Mouse (Mus musculus) lung, adult 2 months (tissue): Measurements from ENCODE around the gene Drg1. TPM values are rescaled to one million over a fixed set of nuclear protein-coding genes. Genes with fewer than 3 reads are reported as not detected.
A peak's percentile ranks its signal among the peaks of the same experiment; 100 is the strongest.

Source experiments
- DNase-seq: peaks from one replicate; pipeline ENCODE4 v3.0.0; 2022
- H3K4me1 ChIP-seq: fragments of 200-500 bp; 2 replicates; pipeline ENCODE4 v1.6.1; 2011; ENCODE audit warnings: low read length; ENCODE audit not compliant: control insufficient read depth, insufficient read depth
- H3K4me3 ChIP-seq: fragments of 200-500 bp; replicated peaks from 2 replicates; pipeline ENCODE3; 2011; ENCODE audit warnings: low read depth, mild to moderate bottlenecking, control low read depth, low read length; ENCODE audit errors: extremely low read depth
- CTCF ChIP-seq: fragments of 200-500 bp; IDR thresholded peaks from 2 replicates; pipeline ENCODE4 v1.5.1; 2011; ENCODE audit warnings: mild to moderate bottlenecking, low read length, control low read depth; ENCODE audit not compliant: insufficient read depth
- POLR2A ChIP-seq: fragments of 200-500 bp; IDR thresholded peaks from 2 replicates; pipeline ENCODE4 v1.6.1; 2011; ENCODE audit warnings: low read depth, mild to moderate bottlenecking, control low read depth, low read length, borderline replicate concordance; ENCODE audit errors: extremely low read depth
- WGBS: fragments of 180-500 bp; shearing (Covaris S2); methylation state at CpG from one replicate; pipeline ENCODE4 v1.1.7; 2018; 5-methylcytosine and 5-hydroxymethylcytosine counted together
- polyA plus RNA-seq: library from polyadenylated mRNA; depleted of rRNA; stranded (reverse); fragments of >200 nt; gene quantifications from 2 replicates; pipeline ENCODE4 v1.2.3, GENCODE M21; 2012

The Drg1 gene
- polyA plus RNA-seq, 1 experiment, result 21.5 TPM

DNA sequence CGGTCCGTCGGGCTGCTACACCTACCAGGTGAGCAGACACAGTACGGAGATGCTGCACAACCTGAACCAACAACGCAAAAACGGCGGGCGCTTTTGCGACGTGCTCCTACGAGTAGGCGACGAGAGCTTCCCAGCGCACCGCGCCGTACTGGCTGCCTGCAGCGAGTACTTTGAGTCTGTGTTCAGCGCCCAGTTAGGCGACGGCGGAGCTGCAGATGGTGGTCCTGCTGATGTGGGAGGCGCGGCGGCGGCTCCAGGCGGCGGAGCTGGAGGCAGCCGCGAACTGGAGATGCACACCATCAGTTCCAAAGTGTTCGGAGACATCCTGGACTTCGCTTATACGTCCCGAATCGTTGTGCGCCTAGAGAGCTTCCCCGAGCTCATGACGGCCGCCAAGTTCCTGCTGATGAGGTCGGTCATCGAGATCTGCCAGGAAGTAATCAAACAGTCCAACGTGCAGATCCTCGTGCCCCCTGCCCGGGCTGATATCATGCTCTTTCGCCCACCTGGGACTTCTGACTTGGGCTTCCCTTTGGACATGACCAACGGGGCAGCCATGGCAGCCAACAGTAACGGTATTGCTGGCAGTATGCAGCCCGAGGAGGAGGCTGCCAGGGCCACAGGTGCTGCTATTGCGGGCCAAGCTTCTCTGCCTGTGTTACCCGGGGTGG is 24.6 kb upstream of the Drg1 start:
- DNase-seq, result peak; percentile 58
- peak overlapping the region; percentile 83 for H3K4me3 ChIP-seq
- under 1% methylated on average over 50 of the region's 50 CpGs for WGBS
- TF ChIP-seq CTCF (no peak), POLR2A (no peak)
- H3K4me1 ChIP-seq, result peaks cover 17% of the 10 kb centered on the region

DNA sequence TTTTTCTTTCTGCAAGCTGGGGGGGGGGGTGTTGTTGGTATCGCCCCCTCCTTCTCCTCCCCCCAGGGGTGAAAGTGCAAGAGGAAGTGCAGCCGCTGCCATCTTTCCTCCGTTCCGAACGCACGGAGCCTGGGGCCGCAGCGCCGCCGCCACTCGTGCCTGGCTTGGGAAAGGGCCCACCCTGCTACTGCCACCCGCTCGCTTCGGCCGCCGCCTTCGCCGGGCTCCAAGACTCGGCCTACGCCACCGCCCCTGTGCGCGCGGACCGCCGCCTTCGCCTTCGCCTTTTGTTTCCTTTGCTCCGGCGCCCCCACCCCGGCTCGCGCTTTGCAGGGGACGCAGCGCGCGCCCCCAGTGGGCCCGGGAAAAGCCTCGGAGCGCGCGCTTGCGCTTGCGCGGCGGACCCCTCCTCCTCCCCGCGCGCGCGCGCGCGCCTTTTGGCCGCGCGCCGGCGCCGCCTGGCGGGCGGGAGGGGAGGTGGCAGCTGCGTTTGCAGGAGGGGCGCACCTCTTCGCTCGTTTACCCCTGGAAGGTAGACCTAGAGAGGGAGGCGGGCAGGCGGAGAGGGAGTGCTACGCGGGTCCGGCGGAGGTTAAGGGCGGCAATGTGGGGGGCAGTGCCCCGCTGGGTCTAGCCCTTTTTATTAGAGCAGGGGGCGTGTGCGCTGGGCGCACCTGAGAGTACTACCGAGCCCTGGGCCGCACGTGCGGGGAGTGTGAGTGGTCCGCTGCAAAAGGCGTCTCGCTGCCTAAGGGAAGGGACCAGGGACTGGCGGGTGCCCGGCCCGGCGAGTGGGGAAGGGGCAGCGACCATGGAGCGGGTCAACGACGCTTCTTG is 23.8 kb upstream of the Drg1 start:
- DNase-seq, result peak; percentile 83
- WGBS, result under 1% methylated on average over 87 of the region's 92 CpGs
- Histone ChIP-seq H3K4me3 (peak overlapping the region; percentile 83), H3K4me1 (peaks cover 19% of the 10 kb centered on the region)
- peak; percentile 63; the same call in 1 of the 2 replicates for TF ChIP-seq POLR2A
- peak; percentile 46; the same call in 1 of the 2 replicates for TF ChIP-seq CTCF

DNA sequence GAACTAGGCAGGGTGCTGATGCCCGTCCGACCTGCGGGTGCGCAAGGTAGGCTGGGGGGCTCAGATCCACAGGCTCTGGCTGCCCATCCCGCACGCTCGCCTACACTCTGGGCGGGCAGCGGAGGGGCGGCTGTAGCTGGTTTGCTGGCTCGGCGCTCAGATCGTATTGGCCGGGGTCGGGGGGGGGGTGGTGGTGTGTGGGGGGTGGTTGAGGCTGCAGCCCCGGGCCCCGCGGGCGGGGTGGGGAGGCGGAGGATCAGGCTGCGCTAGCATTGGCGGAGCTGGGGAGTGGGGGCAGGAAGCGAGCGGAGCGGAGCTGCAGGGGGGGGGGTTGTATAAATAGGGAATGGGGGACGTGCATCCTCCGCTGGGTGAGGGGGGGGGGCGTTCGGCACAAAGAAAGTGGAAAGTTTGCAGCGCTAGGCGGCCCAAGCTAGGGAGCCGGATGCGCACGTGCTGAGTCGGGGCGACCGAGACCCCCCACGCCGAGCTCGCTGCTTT is 23.1 kb upstream of the Drg1 start:
- DNase-seq, result no peak

DNA sequence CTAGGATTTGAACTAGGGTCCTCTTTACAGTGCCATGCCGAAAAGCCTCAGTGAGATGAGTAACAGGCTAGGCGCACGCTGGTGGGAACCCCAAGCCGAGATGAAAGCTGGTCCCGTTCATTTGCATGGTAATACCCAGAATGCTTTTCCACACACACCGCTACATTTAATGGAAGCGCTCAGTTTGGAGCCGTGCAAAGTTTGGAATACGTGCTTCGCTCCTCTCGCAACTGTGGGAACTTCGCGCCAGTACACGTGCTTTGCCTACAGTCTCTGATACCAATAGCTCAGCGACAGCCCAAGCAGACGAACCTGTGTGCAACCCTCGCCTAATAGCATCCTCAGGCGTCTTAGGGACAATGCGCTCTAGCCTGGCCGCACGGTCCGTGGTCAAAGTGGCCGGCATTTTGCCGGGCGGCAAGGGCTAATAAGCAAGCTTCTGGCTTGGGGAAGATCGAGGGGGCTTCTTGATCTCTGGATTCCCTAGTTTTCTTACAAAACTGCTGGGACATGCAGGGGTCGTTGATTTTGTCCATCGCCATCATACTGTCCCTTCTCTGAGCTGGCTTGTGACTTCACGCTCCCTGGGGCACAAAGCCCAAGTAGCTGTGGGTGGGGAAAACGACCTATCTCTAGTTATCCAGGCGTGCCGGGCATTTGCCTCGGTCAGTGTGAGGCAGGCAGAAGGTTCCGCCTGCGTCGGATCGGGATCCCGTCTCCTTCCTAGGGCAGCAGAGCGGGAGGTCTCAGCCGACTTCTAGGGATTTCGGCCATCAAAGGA is 22.5 kb upstream of the Drg1 start, which contains the start of gene Patz1:
Gene Patz1 (plus strand): TSS at position 354 of the 781 bp plus-strand sequence.
- WGBS, result under 1% methylated on average over 41 of the region's 41 CpGs
- peak; percentile 67 for DNase-seq
- TF ChIP-seq POLR2A, result peak; percentile 77; the same call in 1 of the 2 replicates
- no peak for TF ChIP-seq CTCF

More for the DNA sequence above, 23.1 kb upstream of the Drg1 start:
- peak overlapping the region; percentile 83 for H3K4me3 ChIP-seq
- peaks cover 23% of the 10 kb centered on the region for H3K4me1 ChIP-seq
- TF ChIP-seq POLR2A (no peak), CTCF (no peak)
- under 1% methylated on average over 35 of the region's 40 CpGs for WGBS

DNA sequence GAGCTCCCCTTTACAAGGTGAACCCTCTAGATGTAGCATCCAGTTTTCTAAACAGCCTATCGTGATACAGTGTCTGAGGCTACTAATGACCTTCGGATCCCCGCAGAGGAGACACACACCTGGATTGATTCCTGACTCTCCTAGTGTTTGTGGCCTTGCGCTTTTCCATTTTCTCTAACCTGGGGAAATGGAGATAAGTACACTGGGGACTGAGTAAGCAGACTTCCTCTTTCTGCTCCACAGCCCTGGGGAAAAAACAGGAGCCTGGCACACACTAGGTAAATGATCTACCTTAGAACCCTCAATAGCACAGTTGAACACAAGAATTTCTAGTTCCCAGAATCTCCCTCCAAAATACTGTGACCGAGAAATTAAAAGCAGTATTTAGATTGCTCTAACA is 21.7 kb upstream of the Drg1 start:
- DNase-seq, result no peak
- peaks cover 19% of the 10 kb centered on the region for H3K4me1 ChIP-seq
- WGBS, result 78% methylated on average over 5 of the region's 5 CpGs
- no peak for TF ChIP-seq POLR2A
- TF ChIP-seq CTCF, result no peak
- no peak overlapping the region for H3K4me3 ChIP-seq

More for the DNA sequence above, 22.5 kb upstream of the Drg1 start, which contains the start of gene Patz1:
- H3K4me1 ChIP-seq, result peaks cover 24% of the 10 kb centered on the region
- H3K4me3 ChIP-seq, result peak within 1 kb of the TSS; percentile 83

DNA sequence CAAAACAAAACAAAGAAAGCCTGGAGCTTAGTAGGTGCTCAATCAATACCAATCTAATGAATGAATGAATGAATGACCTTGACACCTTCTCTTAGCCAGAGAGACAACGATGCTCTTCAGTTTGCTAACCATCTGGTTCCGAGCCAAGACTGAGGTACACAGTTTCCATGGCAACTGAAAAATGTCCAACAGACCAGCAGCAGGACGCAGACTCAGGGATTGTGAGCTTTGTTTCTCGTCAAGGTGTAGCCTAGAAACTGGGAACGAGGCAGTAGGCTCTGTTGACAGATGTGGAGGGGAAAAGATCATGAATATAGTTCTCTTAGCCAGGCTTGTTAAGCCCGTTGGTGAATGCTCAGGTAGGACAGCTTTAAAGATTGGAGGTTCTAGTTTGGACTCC is 20.9 kb upstream of the Drg1 start:
- TF ChIP-seq POLR2A (no peak), CTCF (no peak)
- 52% methylated on average over 6 of the region's 6 CpGs for WGBS
- Histone ChIP-seq H3K4me1 (peaks cover 18% of the 10 kb centered on the region), H3K4me3 (no peak overlapping the region)
- no peak for DNase-seq

DNA sequence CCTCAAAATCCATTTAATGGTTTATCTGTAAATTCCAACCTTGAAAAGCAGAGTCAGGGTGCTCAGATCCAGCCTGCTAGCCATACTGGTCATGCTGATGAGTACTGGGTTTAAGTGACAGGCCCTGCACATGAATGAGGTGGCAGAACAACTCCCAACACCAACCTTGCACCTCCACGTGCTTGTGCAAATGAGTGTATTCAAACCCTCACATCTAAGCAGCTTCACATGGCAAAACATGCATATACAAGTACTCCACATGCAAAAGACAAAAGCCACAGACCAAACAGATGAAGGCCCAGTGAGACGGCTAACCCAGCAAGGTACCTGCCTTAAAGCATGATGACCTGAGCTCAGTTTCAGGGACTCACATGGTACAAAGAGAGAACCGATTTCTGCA is 19.7 kb upstream of the Drg1 start:
- no peak for DNase-seq
- no peak for TF ChIP-seq CTCF
- TF ChIP-seq POLR2A, result no peak
- peaks cover 7% of the 10 kb centered on the region for H3K4me1 ChIP-seq
- no peak overlapping the region for H3K4me3 ChIP-seq
- WGBS, result 80% methylated on average over 3 of the region's 3 CpGs

DNA sequence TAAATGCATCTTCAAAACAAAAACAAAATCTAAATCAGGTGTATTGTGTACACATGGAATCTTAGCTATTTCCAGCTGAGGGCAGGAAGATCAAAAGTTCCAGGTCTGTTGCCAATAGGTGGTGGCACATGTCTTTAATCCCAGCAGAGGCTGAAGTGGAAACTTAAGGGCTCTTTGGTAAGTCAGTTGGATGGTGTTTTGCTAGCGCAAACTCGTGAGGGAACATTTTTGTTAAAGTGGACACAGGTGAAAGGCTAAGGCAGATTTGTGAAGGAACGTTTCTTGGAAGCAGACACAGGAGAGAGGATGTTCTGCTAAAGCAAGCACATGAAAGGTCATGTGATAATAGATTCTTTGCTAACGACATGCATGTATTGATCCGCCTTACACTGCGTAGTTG is 17.4 kb upstream of the Drg1 start:
- Histone ChIP-seq H3K4me3 (no peak overlapping the region), H3K4me1 (peaks cover 7% of the 10 kb centered on the region)
- WGBS, result 81% methylated on average over 6 of the region's 6 CpGs
- DNase-seq, result no peak
- no peak for TF ChIP-seq CTCF
- TF ChIP-seq POLR2A, result no peak

DNA sequence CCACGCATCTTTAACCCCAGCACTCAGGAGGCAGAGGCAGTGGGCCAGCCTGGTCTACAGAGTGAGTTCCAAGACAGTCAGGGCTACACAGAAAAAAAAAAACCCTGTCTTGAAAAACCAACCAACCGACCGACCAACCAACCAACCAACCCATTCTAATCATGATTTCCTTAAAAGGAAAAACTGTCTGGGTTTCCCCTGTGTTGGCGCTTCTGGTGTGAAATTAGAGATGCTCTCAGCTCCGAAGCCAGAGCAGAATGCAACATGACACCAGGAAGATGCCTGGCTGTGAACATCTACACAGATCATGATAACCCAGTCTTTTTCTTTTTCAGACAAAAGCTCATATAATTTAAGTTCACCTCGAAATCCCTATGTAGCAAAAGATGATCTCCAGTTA is 16.7 kb upstream of the Drg1 start:
- DNase-seq, result no peak
- no peak overlapping the region for H3K4me3 ChIP-seq
- TF ChIP-seq POLR2A, result no peak
- TF ChIP-seq CTCF, result no peak
- WGBS, result 84% methylated on average over 6 of the region's 6 CpGs
- H3K4me1 ChIP-seq, result peaks cover 7% of the 10 kb centered on the region
